1 mouse cellular context compared by ENCODE assay signal in genomic region chr11:59505839-59506712, GRCm38 (mm10).
TF ChIP-seq lines count a peak whose summit lies in the region.

No protein-coding gene starts in this region.

TF ChIP-seq in MEL, 35 proteins besides CTCF, POLR2A, EP300 and RAD21 (continued from another document):
- TF ChIP-seq MAFK (IDR thresholded peaks at IDR 0.05; ENCODE audit: borderline replicate concordance, low read depth, low read length) (no peak), MAX (IDR thresholded peaks at IDR 0.05; ENCODE audit: low read length) (no peak), UBTF (IDR thresholded peaks at IDR 0.05; ENCODE audit: borderline replicate concordance, insufficient read depth, low read depth, low read length) (peak; percentile 57; the same call in 1 of the 2 replicates), KAT2A (conservative IDR thresholded peaks at IDR 0.05; ENCODE audit: low read depth, low read length) (no peak; the same call in 1 of the 2 replicates), MYC (IDR thresholded peaks at IDR 0.05; ENCODE audit: low read depth, low read length) (no peak), ZKSCAN1 (IDR thresholded peaks at IDR 0.05; ENCODE audit: low read depth, low read length) (no peak), GATA1 (IDR thresholded peaks at IDR 0.05; ENCODE audit: low read depth, low read length) (no peak), TBP (IDR thresholded peaks at IDR 0.05; ENCODE audit: low read depth, low read length) (peak; percentile 63; the same call in 1 of the 2 replicates), JUND (IDR thresholded peaks at IDR 0.05; ENCODE audit: low read depth, low read length) (no peak), GABPA (IDR thresholded peaks at IDR 0.05; ENCODE audit: low read depth, low read length) (no peak), USF2 (IDR thresholded peaks at IDR 0.05; ENCODE audit: borderline replicate concordance in 1 of 2, insufficient read depth in 1 of 2, low read depth in 1 of 2, low read length in 2 of 2) (no peak), MXI1 (IDR thresholded peaks at IDR 0.05; ENCODE audit: low read depth, low read length) (no peak; the same call in 1 of the 2 replicates), SIN3A (IDR thresholded peaks at IDR 0.05; ENCODE audit: low read length) (peak; percentile 72), POLR2AphosphoS2 (IDR thresholded peaks at IDR 0.05; ENCODE audit: low read length) (no peak), TAL1 (IDR thresholded peaks at IDR 0.05; ENCODE audit: low read length) (no peak), CHD1 (IDR thresholded peaks at IDR 0.05; ENCODE audit: low read depth, low read length) (no peak), ETS1 (IDR thresholded peaks at IDR 0.05; ENCODE audit: low read depth, low read length) (no peak; the same call in 1 of the 2 replicates), NRF1 (IDR thresholded peaks at IDR 0.05; ENCODE audit: insufficient read depth, low read depth, low read length, poor library complexity, severe bottlenecking) (peak; percentile 36; the same call in 1 of the 2 replicates)
TF ChIP-seq in MEL: peak in this region for 10.
